Mouse (Mus musculus): ENCODE results near the gene Gm9887.
"Not testable (repeated sequence)": the region's sequence is repeated elsewhere in the genome, so short reads cannot be mapped to it uniquely, and the experiment has no call there.

The Gm9887 gene

GRCm38 (mm10) chr12:69386281-69386732 lies 14.0 kb upstream of the Gm9887 start:
- in situ Hi-C loops (cut with MboI, MseI), result not testable (repeated sequence)

GRCm38 (mm10) chr12:69385542-69386280 lies 13.5 kb upstream of the Gm9887 start:
- in situ Hi-C loops (cut with MboI, MseI), result no loop called here

GRCm38 (mm10) chr12:69384606-69385005 lies 12.3 kb upstream of the Gm9887 start:
- in situ Hi-C loops (cut with MboI, MseI), result loop anchor here (5.0 kb wide), 1 partner anchor 63 kb away; no protein-coding TSS in a partner anchor

- in situ Hi-C loops (cut with MboI, MseI), result loop anchor here (5.0 kb wide), 1 partner anchor 64 kb away; no protein-coding TSS in a partner anchor
Measured at GRCm38 (mm10) chr12:69382880-69383279, 10.6 kb upstream of the Gm9887 start.

- in situ Hi-C loops (cut with MboI, MseI), result no loop called here
Measured at GRCm38 (mm10) chr12:69378558-69379454, 6.5 kb upstream of the Gm9887 start.

GRCm38 (mm10) chr12:69377636-69378035 lies 5.4 kb upstream of the Gm9887 start:
- in situ Hi-C loops (cut with MboI, MseI), result not testable (repeated sequence)

- in situ Hi-C loops (cut with MboI, MseI), result no loop called here
Measured at GRCm38 (mm10) chr12:69377188-69377587, 4.9 kb upstream of the Gm9887 start.

- in situ Hi-C loops (cut with MboI, MseI), result no loop called here
Measured at GRCm38 (mm10) chr12:69376132-69376531, 3.9 kb upstream of the Gm9887 start.

GRCm38 (mm10) chr12:69373850-69374766 lies 1.9 kb upstream of the Gm9887 start:
- in situ Hi-C loops (cut with MboI, MseI), result no loop called here

GRCm38 (mm10) chr12:69372731-69373331 lies 573 bp upstream of the Gm9887 start:
- in situ Hi-C loops (cut with MboI, MseI), result no loop called here

GRCm38 (mm10) chr12:69371421-69371853 lies 821 bp downstream of the Gm9887 start:
- in situ Hi-C loops (cut with MboI, MseI), result no loop called here

GRCm38 (mm10) chr12:69370936-69371335 lies 1.3 kb downstream of the Gm9887 start:
- in situ Hi-C loops (cut with MboI, MseI), result no loop called here

GRCm38 (mm10) chr12:69367557-69367956 lies 4.7 kb downstream of the Gm9887 start:
- in situ Hi-C loops (cut with MboI, MseI), result no loop called here

GRCm38 (mm10) chr12:69366424-69366823 lies 5.8 kb downstream of the Gm9887 start:
- in situ Hi-C loops (cut with MboI, MseI), result no loop called here

- in situ Hi-C loops (cut with MboI, MseI), result no loop called here
Measured at GRCm38 (mm10) chr12:69365757-69366156, 6.5 kb downstream of the Gm9887 start.

- in situ Hi-C loops (cut with MboI, MseI), result no loop called here
Measured at GRCm38 (mm10) chr12:69363899-69364762, 8.1 kb downstream of the Gm9887 start.

GRCm38 (mm10) chr12:69363110-69363509 lies 9.1 kb downstream of the Gm9887 start:
- in situ Hi-C loops (cut with MboI, MseI), result not testable (repeated sequence)

GRCm38 (mm10) chr12:69362388-69362787 lies 9.9 kb downstream of the Gm9887 start:
- in situ Hi-C loops (cut with MboI, MseI), result no loop called here

GRCm38 (mm10) chr12:69361919-69362318 lies 10.3 kb downstream of the Gm9887 start:
- in situ Hi-C loops (cut with MboI, MseI), result no loop called here

Data from regulatory T cell (primary cell).